Mouse (Mus musculus) gastrocnemius, postnatal 4 days (tissue): Measurements from ENCODE around the gene B3galt5. TPM values are rescaled to one million over a fixed set of nuclear protein-coding genes. Genes with fewer than 3 reads are reported as not detected.
"Not testable (repeated sequence)": the region's sequence is repeated elsewhere in the genome, so short reads cannot be mapped to it uniquely, and the experiment has no call there.

ENCODE experiments used
- DNase-seq, 2 experiments: peaks; one replicate each; pipeline ENCODE4 v3.0.0; 2021 to 2022; ENCODE audit warnings: low spot score in 2 of 2, mixed read lengths in 2 of 2
- total RNA-seq, 2 experiments: library from RNA; stranded (reverse); gene quantifications; 2 replicates each; pipeline ENCODE4 v1.2.3; 2021

Gene B3galt5
- total RNA-seq, 2 experiments from 2014 or later: 0.10 to 0.23 TPM

DNA sequence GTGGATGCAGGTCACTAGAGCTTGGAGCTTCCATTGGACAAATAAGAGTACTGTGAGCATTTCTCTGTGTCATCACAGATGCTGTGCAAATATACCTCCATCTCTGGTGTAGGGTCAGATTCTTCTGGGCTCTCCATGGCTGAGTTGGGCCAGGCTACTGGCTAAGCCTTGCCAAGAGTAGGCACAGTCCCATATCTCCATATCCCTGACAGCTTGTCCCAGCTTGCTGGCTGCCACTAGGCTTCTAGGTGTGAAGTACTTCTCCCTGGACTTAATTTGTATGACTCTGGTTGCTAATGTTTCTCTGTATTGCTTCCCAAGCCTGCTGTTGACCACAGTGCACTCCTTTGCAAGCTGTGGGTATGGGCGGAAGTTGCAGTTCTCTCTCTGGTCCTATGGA lies 16.5 kb downstream of the B3galt5 start:
- no peak for DNase-seq

DNA sequence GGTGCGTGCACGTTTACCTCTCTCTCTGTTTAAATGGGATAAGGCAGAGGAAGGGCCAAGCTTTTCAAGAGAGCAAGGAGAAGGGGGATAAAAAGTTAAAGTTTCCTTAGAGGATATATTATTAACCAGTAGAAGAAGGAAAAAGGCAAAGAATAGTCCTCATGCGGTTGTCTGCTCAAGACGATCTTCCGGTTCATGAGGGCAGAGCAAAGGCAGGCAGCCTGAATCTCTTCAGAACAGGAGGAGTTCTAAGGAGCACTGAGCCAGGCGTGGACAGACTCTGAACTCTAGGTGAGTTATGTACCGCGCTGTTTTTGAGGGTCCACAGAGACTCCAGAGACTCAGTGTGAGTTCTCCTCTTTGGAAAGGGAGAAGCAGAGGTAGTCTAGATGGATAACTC lies 22.8 kb downstream of the B3galt5 start:
- no peak for DNase-seq

DNA sequence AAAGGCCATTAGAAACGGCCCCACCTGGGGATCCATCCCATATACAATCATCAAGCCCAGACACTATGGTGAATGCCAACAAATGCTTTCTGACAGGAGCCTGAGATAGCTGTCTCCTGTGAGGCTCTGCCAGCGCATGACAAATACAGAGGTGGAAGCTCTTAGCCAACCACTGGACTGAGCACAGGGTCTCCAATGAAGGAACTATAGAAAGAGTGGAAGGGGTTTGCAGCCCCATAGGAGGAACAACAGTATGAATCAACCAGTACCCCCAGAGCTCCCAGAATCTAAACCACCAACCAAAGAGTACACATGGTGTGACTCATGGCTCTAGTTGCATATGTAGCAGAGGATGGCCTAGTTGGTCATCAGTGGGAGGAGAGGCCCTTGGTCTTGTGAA lies 36.1 kb downstream of the B3galt5 start:
- no peak for DNase-seq

DNA sequence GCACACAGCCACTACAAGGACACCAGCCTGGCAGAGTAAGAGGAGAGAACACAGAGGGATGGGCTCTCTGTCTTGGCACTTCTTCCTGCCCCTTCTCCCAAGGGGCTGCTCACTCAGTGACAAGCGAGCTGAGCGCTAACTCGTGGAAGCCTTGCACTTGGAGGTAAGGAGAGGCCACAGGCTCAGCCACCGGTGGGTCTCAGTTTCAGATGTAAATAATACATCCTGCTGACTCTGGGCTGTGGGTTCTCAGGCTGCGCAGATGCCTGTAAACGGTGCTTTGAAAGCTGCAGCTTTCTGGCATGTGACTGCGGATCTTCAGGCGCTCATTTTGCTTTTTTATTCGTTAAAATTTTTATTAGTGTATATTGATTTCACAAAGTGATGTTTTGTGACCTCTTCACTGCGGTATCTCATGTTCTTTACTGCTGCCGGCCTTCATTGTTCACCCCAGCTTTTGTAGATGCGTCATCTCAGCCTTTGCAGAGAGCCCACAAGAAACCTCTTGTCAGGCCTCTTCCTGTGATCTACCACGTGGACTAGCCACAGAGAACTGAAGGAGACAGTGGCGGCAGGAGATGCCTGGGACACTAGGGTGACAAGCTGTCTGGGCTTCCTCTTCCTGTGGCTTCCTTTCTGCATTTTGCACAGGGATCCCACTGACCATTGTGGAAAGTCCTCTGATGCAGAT lies 37.5 kb downstream of the B3galt5 start:
- DNase-seq: no peak

DNA sequence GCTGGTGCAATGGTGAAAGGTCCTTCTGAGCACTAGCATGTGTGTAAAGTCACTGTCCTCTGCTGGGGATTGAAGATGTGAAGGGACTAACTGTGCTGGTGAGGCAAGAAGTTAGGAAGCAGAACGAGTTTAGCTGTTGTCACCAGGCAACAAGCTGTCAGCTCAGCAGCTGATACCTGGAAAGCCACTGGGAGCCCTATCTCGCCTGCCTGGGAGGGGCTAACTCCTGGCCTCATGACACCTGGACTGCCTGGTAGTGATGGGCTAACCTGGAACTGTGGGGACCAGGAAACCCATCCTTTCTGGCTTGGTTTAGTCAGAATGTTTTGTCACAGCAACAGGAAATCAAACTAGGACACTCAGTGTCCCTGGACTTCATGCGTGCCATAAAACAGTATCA lies 41.0 kb downstream of the B3galt5 start:
- no peak for DNase-seq

DNA sequence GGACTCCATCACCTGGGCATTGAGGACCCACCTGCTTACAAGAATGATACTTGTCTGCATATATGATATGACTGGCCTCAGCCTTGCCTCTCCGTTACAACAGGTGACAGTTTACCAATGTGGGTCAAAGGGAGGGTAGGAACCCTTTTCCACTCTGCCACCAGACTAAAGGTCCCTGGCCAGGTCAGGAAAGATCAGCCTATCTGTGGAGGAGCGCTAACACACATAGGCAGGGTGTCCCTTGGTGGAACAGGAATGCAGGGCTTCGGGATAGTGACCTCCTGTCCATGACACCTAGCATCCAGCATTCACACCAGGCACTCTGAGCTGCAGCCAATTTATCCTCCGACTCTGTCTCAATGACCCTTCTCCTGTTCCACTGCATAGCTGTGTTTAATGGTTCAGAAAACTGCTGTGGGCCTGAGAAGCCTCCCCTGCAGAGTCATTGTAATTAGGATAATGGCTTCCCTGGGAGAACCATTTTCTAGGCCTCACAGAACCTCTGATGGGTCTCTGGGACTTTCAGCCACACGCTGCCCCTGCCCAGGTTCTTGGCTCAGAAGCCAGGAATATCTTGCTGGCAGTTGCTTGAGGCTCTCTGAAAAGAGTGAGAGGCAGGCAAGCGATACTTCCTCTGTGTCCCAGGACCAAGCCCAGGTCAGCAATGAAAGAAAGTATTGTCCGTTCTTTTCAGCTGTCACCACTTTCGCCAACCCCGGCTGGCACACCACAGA lies 43.1 kb downstream of the B3galt5 start:
- DNase-seq: no peak

DNA sequence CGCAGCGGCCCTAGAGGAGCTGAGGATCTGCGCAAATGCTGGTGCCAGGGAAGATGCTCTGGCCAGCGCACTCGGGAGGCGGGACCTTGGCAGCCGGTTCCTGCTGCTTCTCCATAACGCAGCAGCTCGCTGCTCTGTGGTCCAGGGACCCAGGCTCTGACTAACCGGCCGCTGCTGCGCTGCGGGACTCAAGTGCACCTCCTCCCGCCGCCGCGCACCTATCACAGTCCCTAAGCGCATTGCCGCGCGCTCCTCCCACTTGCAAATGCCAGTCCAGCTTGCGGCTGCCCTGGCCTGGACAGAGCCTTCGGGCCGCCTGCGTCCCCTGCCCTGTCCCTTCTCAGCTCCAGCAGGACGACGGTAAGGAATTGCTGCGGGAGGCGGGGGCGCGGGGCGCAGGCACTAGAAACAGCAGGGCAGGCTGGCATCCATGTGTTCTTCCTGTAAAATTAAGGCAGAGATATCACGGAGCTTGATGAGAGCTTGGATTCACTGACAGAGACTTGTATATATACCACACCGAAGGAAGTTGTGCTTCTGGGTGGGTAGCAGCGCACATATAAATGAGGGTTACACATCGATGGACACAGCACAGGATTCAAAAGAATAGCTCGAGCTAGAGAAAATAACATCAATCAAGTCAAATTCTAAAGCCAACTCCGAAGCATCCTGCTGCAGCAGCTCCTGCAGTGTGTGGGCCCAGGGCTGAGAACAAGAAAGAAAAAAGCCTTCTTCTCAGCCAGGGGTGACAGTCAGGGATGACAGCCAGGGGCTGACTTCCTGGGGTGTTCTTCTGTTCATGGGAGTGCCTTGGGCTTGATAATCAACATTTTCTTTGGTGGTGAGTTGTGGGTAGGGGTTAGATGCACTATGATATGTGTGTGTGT lies 45.4 kb downstream of the B3galt5 start:
- DNase-seq: peak in 1 of 2 experiments; percentile 34

DNA sequence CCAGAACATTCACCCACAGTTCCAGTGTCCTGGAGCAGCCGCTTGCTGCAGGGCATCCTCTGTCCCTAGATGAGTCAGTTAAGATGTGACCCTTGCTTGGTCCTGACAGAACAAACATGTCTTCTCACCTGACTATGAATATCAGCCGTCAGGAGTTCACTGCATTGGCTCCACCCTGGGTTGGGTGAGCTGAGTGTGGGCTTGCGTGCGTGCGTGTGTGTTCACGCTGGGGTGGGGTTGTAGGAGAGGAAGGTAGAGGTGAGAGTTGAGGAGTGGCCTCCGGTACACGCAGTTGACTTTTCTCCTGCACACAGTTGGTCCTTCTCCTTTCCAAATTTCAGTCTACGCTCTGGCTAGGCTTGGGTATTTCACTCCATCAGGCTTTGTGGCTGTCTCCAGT lies 47.0 kb downstream of the B3galt5 start:
- no peak for DNase-seq

DNA sequence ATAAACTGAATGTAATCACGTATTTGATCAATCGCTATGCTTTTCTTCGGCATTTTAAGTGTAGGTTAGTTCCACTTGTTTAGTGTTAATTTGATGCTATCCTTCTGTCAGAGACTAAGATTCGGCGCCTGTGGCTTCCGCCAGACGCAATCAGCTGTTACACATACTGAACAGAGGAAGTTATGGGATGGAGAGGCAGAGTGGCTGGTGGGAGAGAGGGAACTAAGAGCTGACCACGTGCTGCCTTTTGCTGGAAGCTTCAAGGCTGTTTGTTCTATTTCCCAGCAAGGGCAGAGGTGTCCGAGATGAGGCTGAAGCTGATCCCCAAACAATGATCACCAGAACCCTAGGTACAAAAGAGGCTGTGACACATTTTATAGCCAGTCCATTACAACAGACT lies 56.3 kb downstream of the B3galt5 start:
- DNase-seq: no peak

DNA sequence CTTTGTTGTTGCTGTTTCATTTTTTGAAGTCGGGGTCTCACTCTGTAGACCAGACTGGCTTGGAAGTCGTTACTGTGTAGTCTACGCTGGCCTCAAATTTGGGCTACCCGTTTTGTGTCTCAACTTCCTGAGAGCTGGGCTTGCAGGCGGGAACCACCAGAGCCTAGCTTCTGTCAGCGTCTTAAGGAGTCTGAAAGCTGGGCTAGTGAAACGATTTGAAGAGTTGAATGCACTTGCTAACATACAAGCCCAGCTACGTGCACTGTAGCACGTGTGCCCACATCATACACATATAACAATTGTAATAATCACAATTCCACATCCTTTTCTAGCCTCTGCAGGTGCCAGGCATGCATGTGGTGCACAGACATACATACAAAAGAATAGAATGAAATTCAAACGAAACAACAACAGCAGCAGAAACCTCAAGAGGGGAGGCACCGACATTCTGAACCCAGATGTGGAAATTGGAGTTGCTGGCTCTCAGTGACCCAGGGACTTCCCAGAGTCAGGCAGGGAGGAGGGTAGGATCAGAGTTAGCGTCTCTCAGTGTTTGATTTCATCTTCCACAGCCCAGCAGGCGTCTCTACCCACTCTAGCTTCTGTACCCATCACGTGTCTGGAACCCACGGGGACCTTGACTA lies 57.1 kb downstream of the B3galt5 start:
- DNase-seq: no peak

DNA sequence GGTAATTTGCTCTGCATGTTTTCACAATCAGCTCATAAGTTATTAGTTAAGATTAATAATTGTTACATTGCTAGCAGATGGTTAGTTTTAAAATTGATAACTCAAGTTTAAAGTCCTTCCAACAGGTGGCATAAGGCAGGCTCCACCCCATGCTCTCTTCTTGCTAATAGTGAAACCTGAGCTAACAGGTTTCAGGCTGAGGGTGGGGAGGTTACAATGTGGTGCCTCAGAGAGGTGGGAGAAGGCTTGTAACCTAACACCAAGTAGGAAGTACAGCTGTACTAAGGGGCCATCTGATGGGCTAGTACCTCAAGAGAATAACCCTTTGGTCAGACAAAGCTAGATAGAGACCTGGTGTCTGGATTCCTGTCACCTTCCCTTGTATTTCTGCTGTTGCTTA lies 62.5 kb downstream of the B3galt5 start:
- no peak for DNase-seq

DNA sequence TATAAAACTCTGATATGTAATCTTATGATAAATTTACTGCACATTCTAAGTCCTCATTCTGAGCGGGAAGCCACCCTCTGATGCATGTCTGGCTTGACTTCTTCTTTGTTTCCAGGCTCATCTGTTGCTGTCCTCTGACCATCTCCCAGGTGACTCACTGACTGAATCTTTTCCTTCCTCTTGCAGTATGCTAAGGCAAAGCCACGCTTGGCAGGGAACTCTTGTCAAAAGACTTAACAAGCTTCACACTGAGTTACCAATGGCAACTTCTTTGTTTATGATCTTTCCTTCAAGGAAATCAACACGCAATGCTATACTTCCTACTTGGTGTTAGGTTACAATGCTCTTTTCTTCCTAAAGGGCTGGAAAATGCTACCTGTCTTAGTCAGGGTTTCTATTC lies 63.0 kb downstream of the B3galt5 start:
- no peak for DNase-seq

DNA sequence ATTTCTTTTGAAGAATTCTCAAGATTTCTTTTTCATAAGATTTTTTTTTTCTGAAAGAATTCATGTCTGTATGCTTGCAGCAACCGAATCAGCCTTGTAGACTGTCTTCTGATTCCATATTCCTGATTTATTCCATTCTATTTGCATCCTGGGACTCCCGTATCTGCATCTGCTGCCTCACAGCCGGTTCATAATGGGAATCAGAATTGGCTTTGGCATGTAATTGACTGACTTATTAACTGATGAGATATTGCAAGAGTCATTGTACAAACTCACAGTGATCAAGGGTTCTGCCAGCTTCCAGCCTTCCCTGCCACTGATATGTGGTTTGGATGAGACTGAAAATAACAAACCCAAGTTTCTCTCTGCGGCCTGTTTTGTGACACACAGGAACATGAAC lies 67.8 kb downstream of the B3galt5 start:
- no peak for DNase-seq

DNA sequence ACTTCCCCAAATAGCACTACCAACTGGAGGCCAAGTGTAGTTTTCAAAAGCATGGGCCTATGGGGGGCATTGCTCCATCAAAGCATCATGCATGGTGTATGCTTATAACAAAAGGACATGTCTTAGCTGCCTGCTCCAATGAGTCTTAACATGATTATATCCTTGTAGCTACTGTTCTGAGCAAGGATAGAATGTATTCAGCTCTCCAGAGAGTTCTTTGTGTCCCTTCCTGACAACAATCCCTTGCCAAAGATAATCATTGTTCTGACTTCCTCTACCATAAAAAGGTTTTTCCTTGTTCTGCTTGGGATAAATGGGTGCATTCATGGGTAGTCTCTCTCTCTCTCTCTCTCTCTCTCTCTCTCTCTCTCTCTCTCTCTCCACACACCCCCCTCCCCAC lies 68.8 kb downstream of the B3galt5 start:
- no peak for DNase-seq

DNA sequence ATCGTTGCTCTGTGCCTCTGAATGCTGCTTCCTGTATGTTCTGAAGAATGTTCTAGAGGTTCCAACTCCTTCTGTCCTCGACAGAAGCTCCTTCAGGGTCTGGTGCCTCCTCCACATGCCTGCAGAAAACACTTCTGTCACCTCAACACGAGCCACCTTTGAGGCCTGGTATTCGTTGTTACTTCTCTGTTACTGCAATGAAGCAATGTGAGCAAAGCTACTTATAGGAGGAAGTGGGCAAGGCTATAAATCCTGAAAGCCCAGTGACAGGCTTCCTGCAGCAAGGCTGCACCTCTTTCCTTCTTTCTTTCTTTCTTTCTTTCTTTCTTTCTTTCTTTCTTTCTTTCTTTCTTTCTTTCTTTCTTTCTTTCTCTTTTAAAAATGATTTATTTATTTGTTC lies 71.3 kb downstream of the B3galt5 start:
- no peak for DNase-seq

DNA sequence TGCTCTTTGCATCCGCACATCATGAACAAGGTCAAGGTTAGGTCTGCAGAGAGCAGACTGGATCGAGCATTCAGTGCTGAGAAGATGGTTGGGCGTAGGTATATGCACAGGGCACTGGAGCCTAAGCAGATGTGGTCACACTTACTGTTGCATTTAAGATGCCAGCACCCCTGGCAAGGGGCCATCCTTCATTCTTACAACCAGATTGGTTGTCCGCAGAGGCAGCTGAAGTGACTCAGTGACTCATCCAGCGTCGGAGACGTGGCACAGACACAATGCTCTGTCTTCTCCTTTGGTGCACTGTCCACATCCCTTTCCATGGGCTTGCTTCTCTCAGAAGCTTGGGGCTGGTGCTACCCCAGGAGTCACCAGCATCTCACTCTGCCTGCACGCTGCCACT lies 82.2 kb downstream of the B3galt5 start:
- DNase-seq: no peak

DNA sequence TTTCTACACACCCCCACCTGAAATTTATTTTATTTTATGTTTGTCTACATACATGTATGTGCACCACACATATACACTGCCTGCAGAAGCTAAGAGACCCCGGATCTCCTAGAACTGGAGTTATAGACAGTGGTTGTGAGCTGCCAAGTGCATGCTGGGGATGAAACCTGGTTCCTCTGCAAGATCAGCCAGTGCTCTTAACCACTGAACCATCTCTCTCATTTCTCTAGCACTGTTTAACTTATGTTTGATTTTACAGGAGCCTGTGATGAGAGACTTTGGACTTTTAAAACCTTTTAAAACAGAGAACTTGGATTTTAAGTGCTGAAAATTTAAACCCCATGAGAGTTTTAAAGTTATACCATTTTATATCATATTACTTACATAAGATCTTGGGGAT lies 87.1 kb downstream of the B3galt5 start:
- DNase-seq: no peak

DNA sequence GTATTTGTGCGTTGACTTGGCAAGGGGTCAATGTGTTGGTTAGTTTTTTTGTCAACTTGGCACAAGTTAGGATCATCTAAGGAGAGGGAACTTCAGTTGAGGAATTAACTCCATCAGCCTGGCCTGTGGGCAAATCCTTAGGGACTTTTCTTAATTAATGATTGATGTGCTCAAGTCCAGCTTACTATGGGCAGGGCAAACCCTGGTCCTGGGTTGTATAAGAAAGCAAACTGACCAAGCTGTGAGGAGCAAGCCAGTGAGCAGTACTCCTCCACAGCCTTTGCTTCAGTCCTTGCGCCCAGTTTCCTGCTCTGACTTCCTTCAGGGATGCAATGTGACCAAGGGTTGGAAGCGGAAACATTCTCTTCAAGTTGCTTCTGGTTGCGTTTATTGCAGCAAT lies 87.6 kb downstream of the B3galt5 start:
- DNase-seq: no peak

DNA sequence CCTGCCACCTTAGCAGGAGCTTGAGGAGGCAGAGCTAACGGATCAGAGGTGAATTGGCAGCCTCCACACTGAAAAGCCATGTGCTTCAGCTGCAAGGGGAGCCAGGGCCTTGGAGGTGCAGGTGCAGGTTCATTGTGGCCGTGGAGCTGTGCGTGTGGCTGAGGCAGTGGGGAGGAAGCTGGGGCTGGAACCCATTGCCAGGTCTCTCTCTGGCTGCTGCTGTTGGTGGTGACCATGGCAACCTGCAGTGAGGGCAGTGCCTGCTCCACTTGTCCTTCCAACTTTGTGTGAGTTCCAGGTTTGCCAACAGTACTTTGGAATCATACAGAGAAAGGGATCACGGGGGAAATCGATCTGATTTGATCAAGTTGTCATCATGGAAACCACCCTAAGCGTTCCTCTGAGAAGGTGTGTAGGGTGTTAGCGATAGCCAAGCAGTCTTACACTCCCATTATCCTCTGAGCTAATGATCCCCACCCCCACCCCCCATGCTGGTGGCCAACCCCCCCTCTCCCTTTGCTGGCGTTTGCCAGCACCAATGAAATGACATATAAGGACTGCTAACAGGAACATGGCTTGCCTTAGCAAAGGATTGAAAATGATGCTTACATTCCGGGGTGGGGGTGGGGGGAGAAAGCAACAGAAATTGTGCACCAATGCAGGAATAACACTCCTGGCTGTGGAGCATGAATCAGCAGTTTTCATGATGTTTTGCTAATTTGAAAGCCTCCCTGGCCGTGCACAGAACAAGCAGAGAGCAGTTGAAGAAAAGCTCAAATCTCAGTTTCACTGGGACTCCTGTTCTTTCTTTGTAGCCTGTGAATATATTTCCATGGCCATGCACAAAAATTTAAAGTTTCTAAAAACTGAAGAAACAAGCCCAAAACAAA lies 90.8 kb downstream of the B3galt5 start:
- no peak for DNase-seq

DNA sequence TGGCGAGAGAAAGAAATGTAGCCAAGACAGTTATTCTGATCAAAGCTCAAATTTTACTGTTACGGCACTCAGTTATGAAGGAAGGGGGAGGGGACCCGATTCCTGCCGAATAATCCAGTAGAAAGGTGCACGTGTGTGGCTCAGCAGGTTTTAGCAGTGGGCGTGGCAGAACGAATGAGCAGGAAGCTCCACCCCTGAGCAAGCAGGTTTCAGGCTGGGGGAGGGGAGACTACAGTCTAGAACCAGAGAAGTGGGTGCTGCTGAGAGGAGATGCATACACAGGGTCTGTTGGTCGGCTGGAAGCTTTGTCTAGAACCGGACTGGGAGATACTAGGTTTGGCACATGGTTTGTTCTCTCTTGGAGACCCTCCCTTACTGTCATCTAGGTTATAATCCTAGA lies 91.7 kb downstream of the B3galt5 start:
- not testable (repeated sequence) for DNase-seq

DNA sequence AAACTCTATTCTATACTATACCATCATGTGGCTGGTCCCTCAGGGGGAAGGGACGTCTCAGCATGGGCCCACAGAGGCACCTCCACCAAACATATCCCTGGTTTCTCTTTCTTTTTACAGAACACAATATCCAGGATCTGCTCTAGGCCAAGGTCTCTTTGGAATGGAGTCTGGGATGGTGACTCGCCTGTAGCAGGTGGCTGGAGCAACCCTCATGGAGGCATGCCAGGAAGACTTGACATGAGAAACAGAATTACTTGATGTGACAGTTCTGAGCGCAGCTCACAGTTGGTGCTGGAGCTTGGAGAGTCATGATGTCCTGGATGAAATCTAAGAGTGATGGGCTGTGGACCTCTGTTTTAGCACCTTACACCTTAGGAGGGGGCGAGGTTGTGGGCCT lies 104.0 kb downstream of the B3galt5 start:
- no peak for DNase-seq
